Comparison of ENCODE assay signal across 9 mouse cellular contexts in genomic region chr6:146077124-146077889, GRCm38 (mm10).
DNase-seq lines count a peak whose midpoint lies in the region; ATAC-seq and TF ChIP-seq lines count a peak whose summit lies in the region.
"Had no signal": no experiment of that assay in that cellular context is flagged by ENCODE, and none has a peak within 500 bp of the region (broad histone marks: within the 10 kb centered on the region; RNA-seq: fewer than 3 reads in every experiment).

No protein-coding gene starts in this region.

- 54% methylated on average over 11 of the region's 11 CpGs for WGBS in heart, embryonic 10.5 days
- 13% methylated on average over 11 of the region's 11 CpGs for WGBS in liver, embryonic 14.5 days (ENCODE audit: insufficient replicate concordance)
- WGBS in kidney, embryonic 14.5 days, result 68% methylated on average over 11 of the region's 11 CpGs

- peaks cover 32% of the 10 kb centered on the region for H3K4me1 ChIP-seq in heart, embryonic 10.5 days
- H3K4me1 ChIP-seq in liver, embryonic 14.5 days (replicated peaks; ENCODE audit: control insufficient read depth in 2 of 2, insufficient read depth in 2 of 2, low read length in 1 of 2), result peaks cover 0 to 9% of the 10 kb centered on the region in 2 experiments; a peak in 2 of 4 replicates
- peaks cover 7% of the 10 kb centered on the region for H3K4me1 ChIP-seq in kidney, embryonic 14.5 days (ENCODE audit: control insufficient read depth, insufficient read depth, low read length)

- H3K27ac ChIP-seq in heart, embryonic 10.5 days, result no peak overlapping the region
- no peak overlapping the region for H3K27ac ChIP-seq in liver, embryonic 14.5 days
- no peak overlapping the region for H3K27ac ChIP-seq in kidney, embryonic 14.5 days (ENCODE audit: low read depth, low read length)

- no peaks in the 10 kb centered on the region for H3K36me3 ChIP-seq in heart, embryonic 10.5 days
- no peaks in the 10 kb centered on the region for H3K36me3 ChIP-seq in liver, embryonic 14.5 days (replicated peaks; ENCODE audit: control insufficient read depth, insufficient read depth, low read depth)
- H3K36me3 ChIP-seq in kidney, embryonic 14.5 days (ENCODE audit: control insufficient read depth, insufficient read depth, low read length), result no peaks in the 10 kb centered on the region

- no peak for TF ChIP-seq EP300 in liver, embryonic 14.5 days (IDR thresholded peaks at IDR 0.05; ENCODE audit: low read depth)

- no peak overlapping the region for H3K4me3 ChIP-seq in heart, embryonic 10.5 days
- no peak overlapping the region for H3K4me3 ChIP-seq in liver, embryonic 14.5 days (ENCODE audit: insufficient read depth in 1 of 2, low read depth in 2 of 2, low read length in 2 of 2)
- no peak overlapping the region for H3K4me3 ChIP-seq in kidney, embryonic 14.5 days (ENCODE audit: low read length)

- H3K9ac ChIP-seq in liver, embryonic 14.5 days (replicated peaks), result no peak overlapping the region
- no peak overlapping the region for H3K9ac ChIP-seq in kidney, embryonic 14.5 days (ENCODE audit: low read depth, low read length)

- H3K9me3 ChIP-seq in heart, embryonic 10.5 days, result 0 out of 2 replicates have a peak, but pooled peaks cover 4% of the 10 kb centered on the region
- H3K9me3 ChIP-seq in liver, embryonic 14.5 days (ENCODE audit: control insufficient read depth, low read length), result no peaks in the 10 kb centered on the region
- H3K9me3 ChIP-seq in kidney, embryonic 14.5 days (ENCODE audit: control insufficient read depth, low read length), result peaks cover 5% of the 10 kb centered on the region

- H3K4me2 ChIP-seq in liver, embryonic 14.5 days (ENCODE audit: low read depth), result no peak overlapping the region
- H3K4me2 ChIP-seq in kidney, embryonic 14.5 days (replicated peaks; ENCODE audit: low read depth, low read length), result no peak overlapping the region

- TF ChIP-seq CTCF in liver, embryonic 14.5 days (IDR thresholded peaks at IDR 0.05; ENCODE audit: low read depth), result no peak

- peak; percentile 48; the same call in 1 of the 2 replicates for ATAC-seq in liver, embryonic 14.5 days (ENCODE audit: insufficient read depth)
- ATAC-seq in kidney, embryonic 14.5 days (ENCODE audit: low FRiP score, low TSS enrichment), result no peak

- DNase-seq in heart, adult 11 months, result peak; percentile 81
- no peak for DNase-seq in heart, embryonic 10.5 days (ENCODE audit: low spot score)
- DNase-seq in CD4-positive, CD25-positive, alpha-beta regulatory T cell, adult 2 months (ENCODE audit: low read depth, low spot score), result peak; percentile 77
- peak; percentile 48 for DNase-seq in ZHBTc4 (ENCODE audit: low read depth, low spot score)
- DNase-seq in liver, embryonic 14.5 days (ENCODE audit: low read depth in 3 of 3, low spot score in 3 of 3), result no peak
- DNase-seq in left cerebral cortex, adult 8-10 months (ENCODE audit: low spot score in 2 of 2), result no peak
- DNase-seq in right cerebral cortex, postnatal 36 days (ENCODE audit: low spot score in 2 of 2), result no peak
- DNase-seq: lung, postnatal 4 days had no signal

- no peaks in the 10 kb centered on the region for H3K27me3 ChIP-seq in heart, embryonic 10.5 days (ENCODE audit: insufficient read depth, poor library complexity, severe bottlenecking)
- H3K27me3 ChIP-seq in liver, embryonic 14.5 days (ENCODE audit: control insufficient read depth, insufficient read depth, low read length), result no peaks in the 10 kb centered on the region
- no peaks in the 10 kb centered on the region for H3K27me3 ChIP-seq in kidney, embryonic 14.5 days (ENCODE audit: control insufficient read depth, insufficient read depth, low read length)

Comparison
In these comparisons a context has a peak if more than half of its experiments do, and no peak if none do; other contexts are left out.
1. DNase-seq: peak in heart, adult 11 months (single experiment), CD4-positive, CD25-positive, alpha-beta regulatory T cell, adult 2 months (single experiment) and ZHBTc4 (single experiment); none in heart, embryonic 10.5 days (single experiment), liver, embryonic 14.5 days (0 of 3), left cerebral cortex, adult 8-10 months (0 of 2) and right cerebral cortex, postnatal 36 days (0 of 2).